Mouse (Mus musculus) G1E-ER4 (cell line): ENCODE measurements around the gene Prkar1b. TPM values are rescaled to one million over a fixed set of nuclear protein-coding genes. Genes with fewer than 3 reads are reported as not detected.

Experiments used
- GATA1 ChIP-seq: IDR thresholded peaks from one replicate; pipeline ENCODE4 v1.8.0; 2012; ENCODE audit warnings: low read length, inconsistent platforms
- polyA plus RNA-seq: library from polyadenylated mRNA; stranded (reverse); fragments of >175 nt; gene quantifications from 2 replicates; pipeline ENCODE4 v1.2.3, GENCODE M21; 2012

Gene Prkar1b
- polyA plus RNA-seq, 1 experiment, result not detected

GRCm38 (mm10) chr5:139066861-139067614 lies 82.8 kb downstream of the Prkar1b start:
- TF ChIP-seq GATA1, result no peak

DNA sequence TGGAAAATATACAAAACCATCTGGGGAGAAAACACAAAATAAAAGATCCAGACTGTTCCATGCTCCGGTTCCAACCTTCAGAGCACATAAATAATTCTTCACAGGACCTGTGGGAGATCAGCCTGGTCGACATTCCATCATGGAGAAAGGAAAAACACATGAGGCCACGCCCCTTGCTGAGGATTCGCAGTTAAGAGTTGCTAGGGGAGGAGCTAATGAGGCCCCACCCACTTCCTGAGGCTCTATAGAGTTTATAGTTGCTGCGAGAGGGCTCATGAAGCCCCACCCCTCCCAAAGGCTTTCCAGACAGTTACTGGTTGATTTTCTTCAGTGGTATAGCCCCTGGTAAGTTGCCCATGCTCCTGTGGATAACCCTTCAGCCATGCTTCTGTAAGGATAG lies 85.2 kb downstream of the Prkar1b start:
- TF ChIP-seq GATA1, result no peak

DNA sequence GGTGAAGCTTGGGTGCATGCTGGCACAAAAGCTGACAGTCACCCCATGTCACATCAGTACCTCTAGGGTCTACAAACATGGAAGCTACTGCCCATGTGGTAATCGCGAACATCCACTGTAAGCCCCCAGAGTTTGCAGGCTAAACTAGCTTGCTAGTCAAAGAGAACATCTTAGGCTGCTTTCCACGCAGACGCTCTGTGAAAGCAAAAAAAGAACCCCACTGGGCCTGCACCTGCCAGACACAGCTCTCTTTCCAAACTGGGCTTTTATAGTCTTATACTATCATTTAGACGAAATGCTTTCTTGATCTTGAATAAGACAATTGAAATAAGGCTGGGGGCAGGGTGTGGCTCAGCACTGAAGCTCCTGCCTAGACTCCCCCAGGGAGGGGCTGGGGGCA lies 88.1 kb downstream of the Prkar1b start:
- no peak for TF ChIP-seq GATA1

GRCm38 (mm10) chr5:139060460-139061051 lies 89.2 kb downstream of the Prkar1b start:
- no peak for TF ChIP-seq GATA1

DNA sequence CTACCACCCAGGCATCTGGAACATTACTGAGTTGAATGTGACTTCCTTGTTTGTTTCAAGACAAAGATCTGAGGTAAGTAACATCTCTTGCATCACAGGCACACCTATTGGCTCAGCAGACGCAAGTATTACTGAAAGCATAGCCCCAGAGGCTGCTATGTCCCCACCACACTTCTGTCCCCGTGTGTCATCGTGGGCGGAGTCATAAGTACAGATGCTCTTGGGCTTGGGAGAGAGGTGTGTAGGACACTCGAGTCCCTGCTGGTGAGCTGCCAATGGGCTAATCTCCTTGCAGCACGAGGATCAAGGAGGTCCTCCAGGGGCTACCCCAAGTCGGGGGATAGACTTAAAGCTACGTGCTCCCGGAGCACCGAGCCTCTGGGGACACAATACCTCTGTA lies 96.6 kb downstream of the Prkar1b start:
- no peak for TF ChIP-seq GATA1

DNA sequence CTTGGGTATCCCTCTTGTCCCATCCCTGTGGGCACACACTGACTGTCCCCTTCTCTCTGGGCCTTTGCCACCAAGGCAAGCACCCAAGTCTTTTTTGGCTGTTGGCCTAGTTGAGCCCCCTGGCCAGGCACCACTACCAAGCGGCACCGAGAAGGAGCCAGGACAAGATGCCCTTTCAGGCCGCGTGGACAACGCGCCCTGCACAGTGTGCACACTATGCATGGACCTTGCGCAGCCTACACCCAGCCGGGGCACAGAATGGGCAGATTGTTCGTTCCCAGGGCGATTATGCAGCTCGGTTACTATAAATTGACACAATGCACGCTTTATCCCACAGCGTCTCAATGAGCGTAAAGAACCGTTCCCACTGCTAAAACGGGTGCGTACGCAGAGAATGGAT lies 98.5 kb downstream of the Prkar1b start:
- TF ChIP-seq GATA1, result no peak

- TF ChIP-seq GATA1, result no peak
Observed at GRCm38 (mm10) chr5:139049367-139049766, 100.4 kb downstream of the Prkar1b start.

- no peak for TF ChIP-seq GATA1
Observed at GRCm38 (mm10) chr5:139047171-139047570, 102.6 kb downstream of the Prkar1b start.

- TF ChIP-seq GATA1, result no peak
Observed at GRCm38 (mm10) chr5:139046636-139047035, 103.2 kb downstream of the Prkar1b start.

DNA sequence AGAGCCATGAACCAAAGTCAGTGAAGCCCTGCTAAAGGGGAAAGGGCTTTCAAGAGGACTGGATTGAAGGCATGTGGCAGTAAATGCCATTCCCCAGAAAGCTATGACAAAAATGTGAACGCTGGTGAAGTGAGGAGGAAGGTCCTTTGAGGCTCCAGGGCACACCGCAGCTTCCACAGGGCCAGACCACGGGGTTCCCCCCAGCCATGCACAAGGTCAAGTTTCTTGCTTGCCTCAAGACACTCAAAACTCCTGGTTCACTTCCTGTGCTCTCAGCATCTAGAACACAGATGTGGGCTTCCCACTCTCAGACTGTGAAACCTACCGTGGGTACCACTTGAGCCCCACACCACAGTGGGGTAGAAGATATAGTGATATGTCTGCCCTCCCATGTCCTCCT lies 106.3 kb downstream of the Prkar1b start:
- TF ChIP-seq GATA1, result no peak

DNA sequence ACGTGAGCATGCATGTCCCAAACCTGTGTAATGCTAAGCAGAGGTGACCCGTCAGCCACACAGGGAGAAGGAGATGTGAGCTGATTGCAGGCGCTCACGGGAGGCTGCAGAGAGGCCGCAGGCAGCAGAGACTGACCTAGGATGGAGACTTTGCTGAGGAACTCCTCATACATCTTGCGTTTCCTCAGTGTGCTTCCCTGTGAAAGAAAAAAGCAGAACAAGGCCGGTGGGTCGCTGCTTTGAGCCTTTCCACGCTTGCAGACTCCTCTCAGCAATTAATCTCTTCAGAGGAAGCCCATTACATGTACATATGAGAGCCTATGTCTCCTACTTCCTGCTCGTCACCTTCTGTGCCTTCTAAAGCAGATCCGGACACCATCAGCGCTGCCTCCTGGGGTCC lies 107.5 kb downstream of the Prkar1b start:
- no peak for TF ChIP-seq GATA1

GRCm38 (mm10) chr5:139035171-139035570 lies 114.6 kb downstream of the Prkar1b start:
- TF ChIP-seq GATA1, result no peak

DNA sequence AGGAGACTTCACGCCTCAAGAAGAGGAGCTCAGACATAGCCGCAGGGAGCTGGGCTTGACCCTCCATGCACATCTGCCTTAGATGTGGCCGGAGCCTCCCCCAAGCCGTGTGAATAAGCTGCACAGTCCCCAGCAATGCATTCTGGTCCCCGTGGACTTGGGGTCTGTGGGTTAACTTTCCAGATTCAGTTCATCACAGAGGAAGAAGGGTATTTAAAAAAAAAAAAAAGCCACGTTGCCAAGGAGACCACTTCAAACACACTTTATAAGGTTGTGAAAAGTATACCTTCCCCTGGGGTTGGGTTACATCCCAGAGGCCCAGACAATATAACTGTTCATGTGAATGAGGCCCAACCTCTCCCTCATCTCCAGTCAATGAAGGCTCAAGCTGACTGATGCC lies 115.1 kb downstream of the Prkar1b start:
- no peak for TF ChIP-seq GATA1

DNA sequence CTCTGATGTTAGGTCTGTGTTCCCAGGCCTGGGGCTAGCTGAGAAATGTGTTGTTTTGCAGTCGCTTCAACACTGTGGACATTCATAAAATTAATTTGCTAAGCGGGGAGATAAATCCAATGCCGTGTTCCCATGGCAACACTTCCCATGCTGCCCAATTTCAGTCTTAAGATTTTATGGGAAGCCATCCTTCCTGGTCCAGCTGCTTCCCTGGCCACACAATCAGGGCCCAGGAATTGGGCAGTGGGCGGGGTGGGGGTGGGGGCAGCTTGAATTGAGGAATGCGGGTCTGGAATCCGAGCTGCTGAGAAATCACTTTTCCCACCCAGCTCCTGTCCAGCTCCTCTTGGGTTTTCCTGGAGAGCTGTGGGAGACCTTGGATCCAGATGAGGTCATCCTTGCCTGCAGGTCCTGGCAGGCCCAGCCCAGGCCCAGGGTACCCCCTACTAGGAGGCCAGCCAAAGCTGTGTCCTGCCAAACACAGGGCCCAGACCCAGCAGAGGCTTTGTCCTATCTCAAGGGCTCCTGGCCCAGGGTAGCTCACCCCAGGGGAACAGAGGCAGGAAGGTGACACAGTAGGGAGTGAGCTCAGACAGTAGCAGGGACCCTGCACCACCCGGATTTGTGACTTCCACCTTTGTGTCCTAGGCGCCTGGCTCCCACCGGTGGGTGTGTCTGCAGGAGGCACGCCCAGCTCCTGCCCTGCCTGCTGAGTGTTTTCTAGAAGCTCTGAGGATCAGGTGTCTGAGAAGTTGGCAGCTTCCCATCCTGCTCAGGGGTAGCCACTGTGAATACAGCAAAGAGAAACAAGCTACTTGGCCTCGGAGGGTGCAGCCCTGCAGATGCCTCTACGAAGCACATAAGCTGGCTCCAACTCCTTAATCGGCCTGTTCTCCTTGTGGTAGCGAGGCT lies 116.1 kb downstream of the Prkar1b start:
- TF ChIP-seq GATA1, result no peak

DNA sequence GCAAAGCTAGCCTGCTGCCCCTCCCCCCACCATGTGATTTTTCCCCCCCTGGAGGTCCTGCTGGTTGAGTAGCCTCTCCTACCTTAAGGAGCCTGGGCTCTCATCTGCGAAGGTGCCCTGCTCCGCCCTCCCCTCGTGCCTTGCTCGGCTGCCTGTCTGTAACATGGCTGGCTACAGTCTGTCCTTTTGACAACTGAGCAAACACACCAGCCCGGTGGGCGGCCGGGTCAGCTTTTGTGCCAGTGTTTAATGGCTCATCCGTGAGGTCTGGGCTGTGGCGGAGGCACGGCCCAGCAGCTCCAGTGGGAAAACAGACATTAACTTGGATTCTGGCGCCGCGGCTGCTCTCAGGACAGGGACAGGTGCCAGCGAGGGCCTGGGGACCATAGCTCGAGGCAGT lies 122.2 kb downstream of the Prkar1b start:
- TF ChIP-seq GATA1, result no peak

DNA sequence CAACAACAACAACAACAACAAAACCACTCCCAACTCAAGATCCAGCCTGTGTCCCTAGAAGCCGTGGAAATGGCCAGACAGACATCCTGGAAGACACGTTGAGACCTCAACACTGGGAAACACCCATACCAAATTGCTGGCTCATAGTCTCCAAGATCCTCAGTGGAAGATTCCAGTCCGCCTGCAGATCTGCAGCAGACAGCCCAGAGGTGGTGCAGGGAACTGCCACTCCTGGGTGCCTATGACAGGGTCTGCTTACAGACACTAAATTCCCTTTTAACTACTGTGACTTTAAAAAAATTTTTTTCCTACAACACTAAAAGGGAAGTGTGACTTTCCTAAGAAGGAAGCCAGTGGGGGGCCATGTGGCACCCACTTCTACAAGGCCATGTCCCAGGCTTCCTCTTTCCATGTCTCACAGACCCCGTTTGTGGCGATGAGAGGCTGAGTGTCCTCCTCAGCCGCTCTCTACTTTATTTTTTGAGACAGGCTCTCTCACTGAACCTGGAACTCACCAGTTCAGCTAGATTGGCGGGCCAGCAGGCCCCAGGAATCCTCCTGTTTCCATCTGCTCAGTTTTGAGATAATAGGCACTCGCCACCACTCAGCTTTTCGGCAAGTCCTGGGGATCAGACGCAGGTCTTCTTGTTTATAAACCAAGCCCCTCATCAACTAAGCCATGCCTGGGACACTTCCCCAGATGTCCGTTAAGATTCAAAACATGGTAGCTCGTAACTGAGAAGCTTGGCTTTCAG lies 125.3 kb downstream of the Prkar1b start:
- TF ChIP-seq GATA1, result no peak

DNA sequence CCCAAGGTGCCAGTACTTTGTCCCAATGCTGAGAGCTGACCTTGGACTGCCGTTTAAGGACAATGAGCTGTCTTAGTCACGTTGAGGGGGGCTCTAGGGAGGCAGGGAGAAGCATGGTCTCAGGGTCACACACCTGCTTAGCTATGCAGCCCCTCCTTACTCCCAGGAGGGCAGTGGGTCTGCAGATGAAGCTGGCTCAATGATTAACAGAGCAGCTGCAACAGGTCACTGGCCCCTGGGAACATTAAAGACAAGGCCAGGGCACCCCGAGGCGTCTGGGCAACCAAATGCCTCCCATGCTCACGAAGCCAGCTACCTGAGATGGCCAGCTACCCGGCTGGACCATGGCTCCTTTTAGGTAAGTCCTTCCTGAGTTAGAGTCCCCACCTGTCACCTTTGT lies 129.2 kb downstream of the Prkar1b start:
- no peak for TF ChIP-seq GATA1
